Mouse (Mus musculus) lung, adult 2 months (tissue): Measurements from ENCODE around the gene Lrriq1. TPM values are rescaled to one million over a fixed set of nuclear protein-coding genes. Genes with fewer than 3 reads are reported as not detected.

Experiments
- DNase-seq: peaks from one replicate; pipeline ENCODE4 v3.0.0; 2022
- H3K4me1 ChIP-seq: fragments of 200-500 bp; 2 replicates; pipeline ENCODE4 v1.6.1; 2011; ENCODE audit warnings: low read length; ENCODE audit not compliant: control insufficient read depth, insufficient read depth
- H3K4me3 ChIP-seq: fragments of 200-500 bp; replicated peaks from 2 replicates; pipeline ENCODE3; 2011; ENCODE audit warnings: low read depth, mild to moderate bottlenecking, control low read depth, low read length; ENCODE audit errors: extremely low read depth
- CTCF ChIP-seq: fragments of 200-500 bp; IDR thresholded peaks from 2 replicates; pipeline ENCODE4 v1.5.1; 2011; ENCODE audit warnings: mild to moderate bottlenecking, low read length, control low read depth; ENCODE audit not compliant: insufficient read depth
- POLR2A ChIP-seq: fragments of 200-500 bp; IDR thresholded peaks from 2 replicates; pipeline ENCODE4 v1.6.1; 2011; ENCODE audit warnings: low read depth, mild to moderate bottlenecking, control low read depth, low read length, borderline replicate concordance; ENCODE audit errors: extremely low read depth
- WGBS: fragments of 180-500 bp; shearing (Covaris S2); methylation state at CpG from one replicate; pipeline ENCODE4 v1.1.7; 2018; 5-methylcytosine and 5-hydroxymethylcytosine counted together
- polyA plus RNA-seq: library from polyadenylated mRNA; depleted of rRNA; stranded (reverse); fragments of >200 nt; gene quantifications from 2 replicates; pipeline ENCODE4 v1.2.3, GENCODE M21; 2012; rRNA removed

Gene Lrriq1
- polyA plus RNA-seq, result 1.1 and 1.8 TPM in 2 replicates

DNA sequence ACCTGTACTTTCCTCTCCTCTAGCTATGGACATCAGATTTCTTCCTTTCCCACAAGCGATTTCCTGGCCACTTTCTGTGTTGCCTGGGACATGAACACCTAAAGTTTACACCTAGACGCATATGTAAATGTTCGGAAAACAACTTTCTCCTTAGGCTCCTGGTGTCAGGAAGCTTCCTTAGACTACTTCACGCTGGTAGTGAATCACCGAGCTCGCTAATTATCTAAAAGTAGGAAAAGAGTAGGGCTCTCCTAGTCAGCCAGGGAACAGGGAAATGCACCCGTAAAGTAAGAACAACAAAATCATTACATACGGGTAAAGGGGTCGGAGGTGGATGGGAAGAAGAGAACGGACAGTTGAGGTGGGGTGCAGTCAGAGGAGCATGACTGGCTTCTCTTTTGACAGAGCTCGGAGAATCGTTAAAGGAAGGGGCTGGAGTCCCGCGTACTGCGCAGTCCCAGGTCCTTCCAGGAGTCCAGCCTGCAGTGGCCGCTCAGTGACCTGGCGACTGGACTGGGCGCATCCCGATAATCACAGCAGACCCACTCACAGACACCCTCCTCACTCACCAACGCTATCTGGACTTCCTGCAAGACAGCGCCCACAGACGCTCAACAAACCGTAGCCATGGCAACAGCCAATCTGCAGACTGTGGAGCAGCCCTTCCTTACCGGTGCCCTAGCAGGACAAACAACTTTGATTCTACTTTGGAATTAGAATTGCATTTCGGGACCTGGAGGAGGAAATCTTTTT is at the start of gene Lrriq1:
Gene Lrriq1 (minus strand): TSS at position 616 of the 753 bp plus-strand sequence.
- Histone ChIP-seq H3K4me1 (no peaks in the 10 kb centered on the region), H3K4me3 (peak within 1 kb of the TSS; percentile 4)
- DNase-seq, result peak; percentile 6
- WGBS, result 5% methylated on average over 25 of the region's 25 CpGs
- TF ChIP-seq POLR2A (no peak; the same call in 1 of the 2 replicates), CTCF (no peak)

DNA sequence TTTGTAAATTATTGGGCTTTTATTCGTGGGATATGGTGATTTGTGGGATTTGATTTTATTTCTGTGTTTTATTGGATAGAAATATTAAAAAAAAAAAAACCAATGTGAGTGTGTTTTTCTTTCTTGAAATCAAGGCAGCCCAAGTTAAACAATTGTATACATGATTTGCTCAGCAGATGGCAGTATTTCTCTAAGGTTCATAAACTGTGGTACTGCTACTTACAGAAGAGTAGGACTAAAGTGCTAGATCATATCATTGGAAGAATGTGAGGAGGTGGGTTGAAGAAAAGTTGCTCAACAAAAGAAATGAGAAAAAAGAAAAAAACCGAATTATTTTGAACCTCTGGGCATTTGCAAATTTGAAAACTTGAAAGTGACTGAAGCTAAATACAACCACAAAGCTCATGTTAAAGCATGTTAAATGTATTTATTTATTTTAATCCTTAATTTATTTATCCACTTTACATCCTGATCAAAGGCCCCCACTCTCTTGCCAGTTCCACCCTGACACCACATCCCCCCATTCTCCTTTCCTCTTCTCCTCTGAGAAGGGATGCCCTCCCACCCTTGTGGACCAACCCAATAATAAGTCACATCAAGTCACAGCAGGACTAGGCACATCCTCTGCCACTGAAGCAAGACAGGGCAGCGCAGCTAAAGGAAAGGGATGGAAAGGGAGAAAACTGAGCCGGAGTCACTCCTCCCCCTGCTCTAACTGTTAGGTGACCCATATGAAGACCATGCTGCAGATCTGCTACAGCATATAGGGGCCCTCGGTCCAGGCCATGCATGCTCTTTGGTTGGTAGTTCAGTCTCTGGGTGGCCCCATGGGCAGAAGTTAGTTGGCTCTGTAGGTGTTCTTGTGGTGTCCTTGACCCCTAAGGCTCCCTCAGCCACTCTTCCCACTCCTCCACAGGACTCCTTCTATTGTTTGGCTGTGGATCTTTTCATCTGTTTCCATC is 18.0 kb upstream of the Lrriq1 start:
- WGBS, result 42% methylated on average over 5 of the region's 5 CpGs
- no peaks in the 10 kb centered on the region for H3K4me1 ChIP-seq
- DNase-seq, result no peak
- H3K4me3 ChIP-seq, result no peak overlapping the region
- TF ChIP-seq POLR2A (no peak), CTCF (0 out of 2 replicates have a peak, but pooled peaks have one; percentile 18)

DNA sequence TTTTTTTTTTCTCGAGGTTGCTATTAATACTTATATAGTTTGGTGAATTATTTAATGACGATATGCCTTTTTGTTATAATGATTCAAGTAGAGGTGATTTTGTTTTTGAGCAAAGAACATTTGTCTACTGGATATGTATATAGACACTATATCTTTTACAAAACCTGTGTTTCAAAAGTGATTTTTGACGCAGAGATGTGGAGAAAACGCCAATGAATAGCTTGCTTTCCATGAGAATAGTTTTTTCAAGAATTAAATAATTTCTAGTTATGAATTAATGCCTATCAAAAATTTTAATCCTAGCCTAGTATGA is 294 bp upstream of the Lrriq1 start:
- no peak for DNase-seq
- no peaks in the 10 kb centered on the region for H3K4me1 ChIP-seq
- H3K4me3 ChIP-seq, result no peak overlapping the region
- 23% methylated on average over 4 of the region's 4 CpGs for WGBS
- TF ChIP-seq CTCF, result no peak

DNA sequence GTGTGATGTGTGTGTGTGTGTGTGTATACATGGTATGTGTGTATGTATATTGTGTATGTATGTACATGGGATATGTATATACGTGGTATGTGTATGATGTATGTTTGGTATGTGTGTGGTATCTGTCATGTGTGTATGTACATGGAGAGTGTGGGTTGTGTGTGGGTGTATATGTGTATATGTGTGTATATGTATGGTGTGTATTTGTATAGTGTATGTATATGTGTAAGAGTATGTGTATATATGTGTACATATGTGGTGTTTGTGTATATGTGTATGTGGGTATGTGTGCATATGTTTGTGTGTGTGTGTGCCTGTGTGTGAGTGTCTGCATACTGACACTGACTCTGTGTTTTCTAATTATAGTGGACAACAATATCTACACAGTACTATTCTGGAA is 9.5 kb downstream of the Lrriq1 start:
- no peak overlapping the region for H3K4me3 ChIP-seq
- TF ChIP-seq CTCF, result no peak
- TF ChIP-seq POLR2A, result no peak
- no peak for DNase-seq
- 91% methylated on average over 1 of the region's 1 CpGs for WGBS
- no peaks in the 10 kb centered on the region for H3K4me1 ChIP-seq

- 37% methylated on average over 4 of the region's 4 CpGs for WGBS
Observed at GRCm38 (mm10) chr10:103194655-103195328, 41.3 kb downstream of the Lrriq1 start.

DNA sequence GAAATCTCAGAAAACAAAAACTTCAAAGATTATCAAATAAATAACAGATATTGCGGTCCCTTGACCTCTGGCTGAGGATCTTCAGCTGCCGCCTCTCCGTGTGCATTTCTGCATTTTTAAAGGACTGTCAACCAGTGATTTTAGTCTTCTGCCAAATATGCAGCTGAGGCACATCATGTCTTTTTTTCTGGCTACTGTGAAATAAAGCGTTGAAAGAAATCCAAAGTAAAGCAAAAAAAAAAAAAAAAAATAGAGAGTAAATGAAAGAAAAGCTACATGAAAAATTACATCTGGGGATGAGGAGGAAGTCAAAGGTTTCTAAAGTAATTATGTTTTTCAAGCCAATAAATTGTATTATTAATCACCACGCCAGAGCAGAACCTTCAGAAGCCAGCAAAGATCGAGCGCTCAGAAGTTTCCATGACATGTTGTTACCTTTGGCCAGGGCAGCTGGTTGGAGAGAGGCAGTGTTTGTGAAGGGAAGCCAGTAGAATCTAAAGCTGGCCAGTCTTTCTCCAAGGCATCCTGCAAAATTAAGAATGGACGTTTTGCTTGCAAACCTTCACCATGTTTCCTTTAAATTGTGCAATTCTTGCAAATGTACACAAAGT is 90.2 kb downstream of the Lrriq1 start:
- H3K4me3 ChIP-seq, result no peak overlapping the region
- no peaks in the 10 kb centered on the region for H3K4me1 ChIP-seq
- 45% methylated on average over 8 of the region's 8 CpGs for WGBS
- no peak for TF ChIP-seq POLR2A
- no peak for TF ChIP-seq CTCF
- no peak for DNase-seq

More at GRCm38 (mm10) chr10:103194655-103195328, 41.3 kb downstream of the Lrriq1 start:
- no peaks in the 10 kb centered on the region for H3K4me1 ChIP-seq
- no peak for DNase-seq
- no peak overlapping the region for H3K4me3 ChIP-seq
- TF ChIP-seq POLR2A, result no peak
- TF ChIP-seq CTCF, result no peak

DNA sequence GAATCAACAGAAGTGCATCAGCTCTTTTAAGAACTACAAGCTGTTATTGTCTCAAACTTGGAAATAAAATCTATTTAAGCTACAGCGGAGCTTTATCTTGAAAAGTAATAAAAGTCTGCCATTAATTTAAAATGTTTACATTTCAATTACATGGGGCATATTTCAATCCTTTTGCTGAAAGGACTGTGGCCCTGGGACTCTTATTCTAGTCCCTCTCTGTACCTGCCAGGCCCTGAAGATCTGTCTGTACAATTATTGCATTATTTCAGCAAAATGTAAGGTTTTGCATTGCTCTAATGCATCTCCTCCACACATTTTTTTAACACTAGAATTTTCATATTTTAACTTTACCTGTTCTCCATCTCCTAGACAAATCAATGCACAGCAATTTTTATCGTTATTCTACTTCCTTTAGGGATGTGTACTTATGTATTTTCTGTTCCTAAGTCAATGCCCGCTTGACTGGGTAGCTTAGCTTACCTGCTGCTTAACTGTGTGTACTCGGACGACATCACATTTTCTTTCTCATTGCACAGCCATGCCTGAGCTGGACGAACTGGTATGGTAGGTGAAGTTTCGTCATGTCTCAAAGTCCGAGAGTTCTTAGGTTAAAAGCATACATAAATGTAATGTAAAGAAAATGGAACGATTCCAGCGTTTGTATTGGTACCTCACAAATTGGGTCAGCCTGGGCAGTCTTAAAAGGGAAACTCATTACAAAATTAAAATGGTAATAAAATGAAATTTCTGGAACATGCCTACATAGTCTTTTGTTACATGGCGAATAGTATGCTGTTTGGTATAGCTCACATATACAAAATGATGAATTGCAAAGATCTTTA is 91.0 kb downstream of the Lrriq1 start:
- H3K4me1 ChIP-seq, result no peaks in the 10 kb centered on the region
- 53% methylated on average over 11 of the region's 11 CpGs for WGBS
- no peak for TF ChIP-seq CTCF
- no peak for TF ChIP-seq POLR2A
- no peak overlapping the region for H3K4me3 ChIP-seq
- DNase-seq, result no peak

DNA sequence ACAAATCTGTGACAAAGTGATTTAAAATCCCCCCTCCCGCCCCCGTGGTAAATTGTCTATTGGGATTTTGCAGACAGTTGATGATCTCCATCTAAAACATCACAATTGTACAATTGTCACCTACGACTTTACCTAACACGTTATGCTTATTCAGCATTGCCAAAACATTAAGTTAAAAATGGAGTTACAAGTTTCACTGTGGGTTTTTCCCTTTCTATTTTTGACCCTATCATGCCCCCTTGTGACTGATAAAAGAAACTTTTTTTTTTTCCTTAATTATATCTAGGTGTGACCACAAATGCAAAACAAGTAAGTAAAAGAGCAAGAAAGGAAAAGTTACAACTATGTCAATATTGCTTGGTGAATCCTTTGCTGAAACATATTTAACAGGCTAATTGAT is 93.6 kb downstream of the Lrriq1 start:
- Histone ChIP-seq H3K4me1 (no peaks in the 10 kb centered on the region), H3K4me3 (no peak overlapping the region)
- no peak for DNase-seq
- 58% methylated on average over 4 of the region's 4 CpGs for WGBS
- TF ChIP-seq POLR2A (no peak), CTCF (no peak)
